Mouse (Mus musculus): Measurements from ENCODE around the gene Hspg2. TPM values are rescaled to one million over a fixed set of nuclear protein-coding genes. Genes with fewer than 3 reads are reported as not detected.

The Hspg2 gene
- polyA plus RNA-seq, 1 experiment: 34.7 TPM

- WGBS: 77% methylated on average over 14 of the region's 14 CpGs
- no peak for DNase-seq
Observed at GRCm38 (mm10) chr4:137460676-137461075, 7.9 kb upstream of the Hspg2 start.

GRCm38 (mm10) chr4:137461217-137461616 lies 7.4 kb upstream of the Hspg2 start:
- TF ChIP-seq POLR2A (IDR thresholded peaks at IDR 0.05; ENCODE audit: low read depth, low read length) (no peak), CTCF (conservative IDR thresholded peaks at IDR 0.05; ENCODE audit: insufficient read depth, insufficient read length, low read depth, low read length) (no peak)
- no peaks in the 10 kb centered on the region for H3K27me3 ChIP-seq (replicated peaks; ENCODE audit: control insufficient read depth, insufficient read depth, low read length)
- no peak overlapping the region for H3K27ac ChIP-seq (ENCODE audit: insufficient read depth, low read depth, low read length)
- 66% methylated on average over 4 of the region's 4 CpGs for WGBS
- no peaks in the 10 kb centered on the region for H3K4me1 ChIP-seq (ENCODE audit: control insufficient read depth, insufficient read depth, low read length)
- H3K4me3 ChIP-seq (ENCODE audit: insufficient read depth, low read depth, low read length): no peak overlapping the region
- H3K36me3 ChIP-seq (ENCODE audit: control insufficient read depth, insufficient read depth, low read length): no peaks in the 10 kb centered on the region
- no peak for DNase-seq

More at GRCm38 (mm10) chr4:137460676-137461075, 7.9 kb upstream of the Hspg2 start:
- Histone ChIP-seq H3K4me3 (ENCODE audit: insufficient read depth, low read depth, low read length) (no peak overlapping the region), H3K4me1 (ENCODE audit: control insufficient read depth, insufficient read depth, low read length) (no peaks in the 10 kb centered on the region), H3K27ac (ENCODE audit: insufficient read depth, low read depth, low read length) (no peak overlapping the region), H3K27me3 (replicated peaks; ENCODE audit: control insufficient read depth, insufficient read depth, low read length) (no peaks in the 10 kb centered on the region), H3K36me3 (ENCODE audit: control insufficient read depth, insufficient read depth, low read length) (no peaks in the 10 kb centered on the region)
- TF ChIP-seq CTCF (conservative IDR thresholded peaks at IDR 0.05; ENCODE audit: insufficient read depth, insufficient read length, low read depth, low read length) (no peak), POLR2A (IDR thresholded peaks at IDR 0.05; ENCODE audit: low read depth, low read length) (no peak)

- 77% methylated on average over 16 of the region's 16 CpGs for WGBS
- TF ChIP-seq CTCF (conservative IDR thresholded peaks at IDR 0.05; ENCODE audit: insufficient read depth, insufficient read length, low read depth, low read length): no peak
- TF ChIP-seq POLR2A (IDR thresholded peaks at IDR 0.05; ENCODE audit: low read depth, low read length): no peak
- no peak overlapping the region for H3K4me3 ChIP-seq (ENCODE audit: insufficient read depth, low read depth, low read length)
- H3K27ac ChIP-seq (ENCODE audit: insufficient read depth, low read depth, low read length): no peak overlapping the region
- DNase-seq: no peak
- H3K4me1 ChIP-seq (ENCODE audit: control insufficient read depth, insufficient read depth, low read length): no peaks in the 10 kb centered on the region
- H3K27me3 ChIP-seq (replicated peaks; ENCODE audit: control insufficient read depth, insufficient read depth, low read length): no peaks in the 10 kb centered on the region
- no peaks in the 10 kb centered on the region for H3K36me3 ChIP-seq (ENCODE audit: control insufficient read depth, insufficient read depth, low read length)
Observed at GRCm38 (mm10) chr4:137461981-137462690, 6.4 kb upstream of the Hspg2 start.

GRCm38 (mm10) chr4:137465125-137465787 lies 3.3 kb upstream of the Hspg2 start:
- TF ChIP-seq CTCF (conservative IDR thresholded peaks at IDR 0.05; ENCODE audit: insufficient read depth, insufficient read length, low read depth, low read length): no peak
- TF ChIP-seq POLR2A (IDR thresholded peaks at IDR 0.05; ENCODE audit: low read depth, low read length): no peak
- Histone ChIP-seq H3K4me3 (ENCODE audit: insufficient read depth, low read depth, low read length) (no peak overlapping the region), H3K27ac (ENCODE audit: insufficient read depth, low read depth, low read length) (peak overlapping the region; percentile 36), H3K27me3 (replicated peaks; ENCODE audit: control insufficient read depth, insufficient read depth, low read length) (no peaks in the 10 kb centered on the region), H3K4me1 (ENCODE audit: control insufficient read depth, insufficient read depth, low read length) (no peaks in the 10 kb centered on the region), H3K36me3 (ENCODE audit: control insufficient read depth, insufficient read depth, low read length) (no peaks in the 10 kb centered on the region)
- peak; percentile 68 for DNase-seq
- WGBS: 60% methylated on average over 13 of the region's 13 CpGs

GRCm38 (mm10) chr4:137466991-137467390 lies 1.6 kb upstream of the Hspg2 start:
- no peaks in the 10 kb centered on the region for H3K27me3 ChIP-seq (replicated peaks; ENCODE audit: control insufficient read depth, insufficient read depth, low read length)
- H3K27ac ChIP-seq (ENCODE audit: insufficient read depth, low read depth, low read length): no peak overlapping the region
- TF ChIP-seq CTCF (conservative IDR thresholded peaks at IDR 0.05; ENCODE audit: insufficient read depth, insufficient read length, low read depth, low read length) (no peak), POLR2A (IDR thresholded peaks at IDR 0.05; ENCODE audit: low read depth, low read length) (no peak)
- H3K4me1 ChIP-seq (ENCODE audit: control insufficient read depth, insufficient read depth, low read length): no peaks in the 10 kb centered on the region
- no peak overlapping the region for H3K4me3 ChIP-seq (ENCODE audit: insufficient read depth, low read depth, low read length)
- no peak for DNase-seq
- 78% methylated on average over 4 of the region's 4 CpGs for WGBS
- H3K36me3 ChIP-seq (ENCODE audit: control insufficient read depth, insufficient read depth, low read length): no peaks in the 10 kb centered on the region

GRCm38 (mm10) chr4:137467525-137467924 lies 1.0 kb upstream of the Hspg2 start:
- H3K4me1 ChIP-seq (ENCODE audit: control insufficient read depth, insufficient read depth, low read length): no peaks in the 10 kb centered on the region
- no peaks in the 10 kb centered on the region for H3K36me3 ChIP-seq (ENCODE audit: control insufficient read depth, insufficient read depth, low read length)
- no peak overlapping the region for H3K4me3 ChIP-seq (ENCODE audit: insufficient read depth, low read depth, low read length)
- H3K27me3 ChIP-seq (replicated peaks; ENCODE audit: control insufficient read depth, insufficient read depth, low read length): no peaks in the 10 kb centered on the region
- 88% methylated on average over 2 of the region's 2 CpGs for WGBS
- DNase-seq: no peak
- TF ChIP-seq POLR2A (IDR thresholded peaks at IDR 0.05; ENCODE audit: low read depth, low read length) (no peak), CTCF (conservative IDR thresholded peaks at IDR 0.05; ENCODE audit: insufficient read depth, insufficient read length, low read depth, low read length) (no peak)
- no peak overlapping the region for H3K27ac ChIP-seq (ENCODE audit: insufficient read depth, low read depth, low read length)

- Histone ChIP-seq H3K27me3 (replicated peaks; ENCODE audit: control insufficient read depth, insufficient read depth, low read length) (no peaks in the 10 kb centered on the region), H3K27ac (ENCODE audit: insufficient read depth, low read depth, low read length) (peak overlapping the region; percentile 42), H3K4me3 (ENCODE audit: insufficient read depth, low read depth, low read length) (peak overlapping the region; percentile 67), H3K4me1 (ENCODE audit: control insufficient read depth, insufficient read depth, low read length) (peaks cover 5% of the 10 kb centered on the region; the same call in 1 of the 2 replicates), H3K36me3 (ENCODE audit: control insufficient read depth, insufficient read depth, low read length) (no peaks in the 10 kb centered on the region)
- no peak for TF ChIP-seq CTCF (conservative IDR thresholded peaks at IDR 0.05; ENCODE audit: insufficient read depth, insufficient read length, low read depth, low read length)
- TF ChIP-seq POLR2A (IDR thresholded peaks at IDR 0.05; ENCODE audit: low read depth, low read length): no peak
- WGBS: 6% methylated on average over 20 of the region's 20 CpGs
- DNase-seq: peak; percentile 64
Observed at GRCm38 (mm10) chr4:137469081-137469844, 694 bp downstream of the Hspg2 start.
